Mouse (Mus musculus) cerebellum, adult 8-10 months (tissue): ENCODE measurements around the gene Aff3.
A peak's percentile ranks its signal among the peaks of the same experiment; 100 is the strongest.

Experiments
- DNase-seq: peaks from one replicate; pipeline ENCODE4 v3.0.0; 2022

Gene Aff3

DNA sequence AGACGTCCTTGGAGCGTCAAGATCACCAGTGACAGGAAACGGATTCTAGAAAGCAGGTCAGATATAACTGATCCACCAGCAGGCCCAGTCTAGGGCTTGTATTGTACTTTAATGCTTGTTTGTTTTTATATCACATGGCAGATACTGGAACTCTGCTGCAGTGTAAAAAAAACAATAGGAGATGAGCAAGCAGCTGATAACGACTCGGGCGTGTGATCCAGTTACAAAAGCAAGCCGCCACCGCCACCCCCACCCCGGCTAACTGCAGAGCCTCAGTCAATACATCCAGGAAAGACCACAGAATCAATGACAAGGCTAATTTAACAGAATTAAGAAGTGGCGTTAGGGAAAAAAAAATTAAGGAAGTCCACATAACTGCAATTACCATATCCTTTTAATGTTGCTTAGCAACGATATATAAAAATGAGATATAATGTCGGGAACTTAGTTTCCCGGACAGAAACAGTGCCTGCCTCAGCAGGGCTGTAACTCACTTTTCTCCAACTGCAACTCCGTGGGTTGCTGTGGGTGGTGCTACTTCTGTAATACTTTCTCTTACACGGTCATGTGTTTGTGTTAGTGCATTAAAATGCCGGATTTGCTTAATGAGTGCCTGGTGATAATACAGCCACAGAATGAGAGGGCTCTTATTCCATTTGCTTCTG is 280.2 kb downstream of the Aff3 start:
- DNase-seq: no peak

DNA sequence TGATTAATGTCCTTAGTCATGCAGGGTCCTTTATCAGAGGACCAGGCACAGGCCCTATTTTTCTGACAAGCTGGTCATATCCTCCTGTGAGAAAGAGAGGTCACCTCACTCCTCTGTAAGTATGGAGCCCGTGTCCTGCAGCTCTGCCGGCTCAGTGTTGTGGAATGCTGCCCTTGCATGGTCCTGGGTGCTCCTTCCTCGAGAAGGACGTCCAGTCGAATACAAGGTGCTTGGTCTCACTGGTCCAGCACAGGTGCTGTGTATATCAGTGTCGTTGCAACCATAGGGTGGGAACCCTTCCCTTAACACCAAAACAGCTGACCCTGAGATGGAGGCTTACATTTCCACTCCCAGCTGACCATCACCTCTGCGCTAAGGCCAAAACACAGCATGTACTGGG is 280.7 kb downstream of the Aff3 start:
- DNase-seq: no peak

DNA sequence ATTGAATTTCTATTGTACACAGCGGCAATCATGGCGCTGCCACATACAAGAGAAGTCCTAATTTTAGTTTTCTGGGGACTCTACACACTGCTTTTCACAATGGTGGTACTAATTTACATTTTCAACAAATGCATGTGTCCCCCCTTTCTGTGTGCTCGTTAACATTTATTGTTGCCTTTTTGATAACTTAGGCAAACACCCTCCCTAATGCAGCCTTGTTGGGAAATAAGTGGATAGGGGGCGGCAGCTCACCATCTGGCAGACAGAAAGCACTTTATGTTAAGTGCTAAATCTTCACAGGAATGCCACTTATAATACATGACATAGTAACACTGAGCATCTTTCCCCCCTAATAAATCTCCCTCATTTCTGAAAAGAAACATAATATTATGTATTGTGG is 282.1 kb downstream of the Aff3 start:
- no peak for DNase-seq

DNA sequence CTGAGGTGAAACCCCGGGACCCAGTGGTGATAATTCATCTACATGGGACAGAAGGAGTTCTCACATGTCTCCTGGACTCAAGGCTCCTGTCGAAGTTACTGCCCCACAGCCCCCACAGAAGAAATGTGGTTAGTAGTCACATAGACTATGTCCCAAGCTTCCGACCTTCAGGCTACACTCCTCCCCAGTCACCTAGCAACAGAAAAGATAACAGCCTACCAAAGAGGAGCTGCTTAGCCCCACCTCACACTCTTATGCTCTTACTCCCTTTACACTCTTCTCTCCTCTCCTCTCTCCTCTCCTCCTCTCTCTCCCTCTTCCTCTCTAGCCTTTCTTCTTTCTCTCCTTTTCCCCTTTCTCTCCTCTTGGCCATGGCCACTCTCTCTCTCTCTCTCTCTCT is 286.8 kb downstream of the Aff3 start:
- no peak for DNase-seq

DNA sequence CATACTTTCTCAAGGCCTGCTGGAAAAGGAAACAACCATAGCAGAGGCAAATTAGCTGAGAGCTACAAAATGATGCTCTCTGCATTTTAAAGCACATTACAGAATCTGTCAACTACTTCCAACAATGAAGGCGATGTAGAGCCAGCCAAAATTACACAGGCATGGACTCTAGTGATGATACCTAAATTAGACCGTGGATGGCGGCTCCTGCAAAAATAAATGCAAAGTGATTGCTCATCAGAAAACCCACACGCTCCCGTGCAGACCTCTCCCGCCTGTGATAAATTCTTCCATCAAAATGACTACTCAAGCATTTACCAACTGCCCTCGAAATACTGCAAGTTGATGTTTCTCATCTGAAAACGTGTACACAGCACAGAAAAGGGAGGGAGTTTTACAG is 295.6 kb downstream of the Aff3 start:
- no peak for DNase-seq

DNA sequence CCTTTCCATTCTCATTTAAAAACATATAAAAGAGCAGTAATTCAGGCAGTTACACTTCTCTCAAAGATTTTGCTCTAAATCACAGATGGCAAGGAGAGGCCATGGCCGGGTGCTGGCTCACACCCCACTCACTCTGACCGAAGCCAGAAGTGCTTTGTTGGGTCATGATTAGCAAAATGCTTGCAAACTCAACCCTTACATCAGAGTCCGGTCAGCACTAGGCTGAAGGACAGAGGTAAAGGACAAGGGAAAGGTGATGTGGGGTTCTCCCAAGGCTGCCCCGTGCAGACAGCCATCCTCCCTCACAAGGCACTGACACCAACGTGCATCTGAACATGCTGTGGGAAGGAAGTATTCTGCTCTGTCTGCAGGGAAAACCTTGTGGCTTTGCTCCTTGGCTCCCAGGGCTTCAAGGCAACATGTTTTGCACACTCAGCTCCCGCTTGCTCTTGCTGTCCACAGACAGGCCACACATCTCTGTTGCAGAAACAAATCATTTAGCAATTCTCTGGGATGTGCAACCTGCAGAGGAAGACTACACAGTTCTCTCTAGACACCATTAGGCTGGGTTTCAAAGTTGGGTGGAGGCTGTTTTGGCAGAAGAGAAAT is 296.6 kb downstream of the Aff3 start:
- no peak for DNase-seq

DNA sequence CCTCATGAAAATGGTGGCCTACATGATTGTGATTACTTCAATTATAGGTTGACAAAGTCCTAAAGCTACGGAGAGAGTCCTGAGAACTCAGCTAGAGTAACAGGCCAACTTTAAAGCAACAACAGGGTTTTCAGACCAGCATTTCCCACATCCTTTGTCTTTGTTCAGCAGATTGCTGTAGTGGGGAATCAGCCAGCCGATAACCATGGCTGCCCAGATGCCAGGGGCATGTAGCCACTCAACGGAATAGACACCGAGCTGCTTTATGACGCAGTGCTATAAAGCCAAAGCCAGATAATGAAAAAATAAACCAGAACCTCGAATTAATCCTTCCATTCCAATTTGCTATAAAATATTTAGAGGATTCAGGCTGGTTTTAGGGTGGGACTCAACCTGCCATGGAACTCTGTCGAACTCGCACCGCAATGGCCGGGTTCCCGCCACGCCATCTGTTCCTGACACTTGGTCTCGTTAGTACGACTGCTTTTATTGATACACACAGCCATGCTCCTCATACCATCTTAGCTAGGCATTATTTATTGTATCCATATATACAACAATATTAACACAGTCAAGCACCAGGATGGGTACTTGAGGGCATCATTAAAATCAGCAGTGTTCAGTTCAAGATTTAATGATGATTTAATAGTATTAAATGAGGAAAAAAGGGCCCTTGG is 297.2 kb downstream of the Aff3 start:
- DNase-seq: no peak

DNA sequence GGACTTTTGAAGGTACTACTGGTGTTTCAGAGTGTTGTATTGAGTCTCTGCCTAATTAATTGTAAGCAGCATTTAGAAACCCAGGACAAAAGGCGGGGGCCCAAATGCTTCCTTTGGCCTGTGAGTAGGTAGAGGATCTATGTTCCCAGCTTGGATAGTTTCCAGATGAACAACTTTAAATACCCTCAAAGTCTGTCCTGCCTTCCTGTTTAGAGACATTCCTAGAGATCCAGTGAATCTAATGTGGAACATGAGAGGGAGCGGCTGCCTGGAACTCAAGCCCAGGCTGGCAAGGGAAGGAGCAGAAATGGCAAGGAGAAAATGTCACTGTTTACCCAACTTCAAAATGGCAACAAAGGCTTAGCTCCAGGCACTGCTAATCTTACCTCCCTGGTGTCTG is 300.9 kb downstream of the Aff3 start:
- no peak for DNase-seq

DNA sequence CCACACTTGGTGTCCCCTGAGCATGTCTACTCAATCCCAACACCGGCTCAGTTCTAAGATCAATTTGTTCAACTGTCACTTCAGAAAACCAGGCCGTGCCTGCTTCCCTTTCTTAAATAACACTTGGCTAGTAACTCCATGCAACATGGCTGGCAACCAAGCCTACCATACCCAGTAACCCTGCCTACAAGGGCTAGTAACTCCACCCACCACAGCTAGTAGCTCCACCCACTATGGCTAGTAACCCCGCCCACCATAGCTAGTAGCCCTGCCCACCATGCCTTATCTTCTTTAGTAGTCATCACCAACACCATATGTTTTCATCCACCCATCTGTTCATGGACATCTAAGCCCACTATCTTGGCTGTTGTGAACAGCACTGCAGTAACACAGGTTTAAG is 302.5 kb downstream of the Aff3 start:
- DNase-seq: no peak

DNA sequence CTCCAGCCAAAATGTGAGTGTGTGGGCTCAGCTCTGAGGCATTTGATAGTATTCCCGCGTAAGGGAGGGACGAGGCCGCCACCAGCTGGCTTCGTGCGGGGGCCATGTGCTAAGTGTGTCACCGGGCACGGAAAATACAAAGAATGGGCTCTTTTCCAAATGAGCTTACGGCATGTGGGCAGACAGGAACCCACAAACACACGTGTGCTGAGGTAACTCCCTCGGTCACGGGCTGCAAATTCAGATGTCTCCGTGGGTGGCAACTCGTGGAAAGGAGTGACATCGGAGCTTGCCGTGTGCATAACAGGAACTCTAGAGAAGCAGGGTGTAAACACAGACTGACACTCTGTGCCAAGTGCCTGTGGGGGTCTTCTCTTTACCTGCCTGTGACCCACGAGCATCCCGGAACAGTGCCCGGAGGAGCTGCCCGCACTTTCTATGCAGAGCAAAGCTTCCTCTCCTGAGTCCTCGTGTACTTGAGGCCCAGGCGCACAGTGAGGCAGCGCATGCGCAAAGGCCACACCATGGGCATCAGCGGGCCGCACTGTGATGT is 305.9 kb downstream of the Aff3 start:
- DNase-seq: no peak

DNA sequence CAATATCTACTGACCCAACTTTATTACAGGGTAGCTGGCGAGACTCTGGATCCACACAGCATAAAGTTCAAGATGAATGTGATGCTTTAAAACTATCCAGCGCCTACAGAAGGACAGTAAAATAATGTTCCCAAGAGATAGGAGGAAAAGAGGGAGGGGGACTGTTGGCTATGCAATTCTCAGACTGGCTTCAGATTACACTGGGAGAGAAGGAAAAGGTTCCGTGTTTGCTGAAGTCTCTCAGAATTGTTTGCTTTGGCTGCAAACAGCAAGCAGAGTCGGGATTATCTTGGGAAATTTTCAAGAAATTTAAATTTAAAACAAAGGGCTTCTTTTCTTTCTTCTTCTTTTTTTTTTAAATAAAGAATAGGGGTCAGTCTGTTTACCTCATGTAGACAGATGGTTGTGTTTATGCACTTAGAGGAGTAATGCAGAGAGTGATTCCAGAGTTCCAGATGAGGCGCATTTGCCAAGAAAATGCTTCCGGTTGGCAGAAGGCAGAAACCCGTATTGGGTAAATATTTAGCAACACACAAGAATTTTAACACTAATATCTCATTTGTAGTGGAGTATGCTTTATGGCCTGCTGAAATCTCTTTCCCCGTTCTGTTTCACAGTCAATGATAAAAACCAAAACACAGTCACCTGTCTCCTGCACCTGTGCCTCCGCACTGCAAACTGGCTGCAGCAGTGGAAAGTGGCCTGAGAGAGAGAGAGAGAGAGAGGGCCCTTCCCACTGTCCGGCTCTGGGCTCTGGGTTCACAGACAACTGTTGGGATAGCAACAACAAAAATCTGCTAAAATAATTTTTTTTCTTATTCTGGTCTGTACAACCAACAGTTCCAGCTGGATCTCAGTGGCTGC is 306.6 kb downstream of the Aff3 start:
- DNase-seq: no peak

DNA sequence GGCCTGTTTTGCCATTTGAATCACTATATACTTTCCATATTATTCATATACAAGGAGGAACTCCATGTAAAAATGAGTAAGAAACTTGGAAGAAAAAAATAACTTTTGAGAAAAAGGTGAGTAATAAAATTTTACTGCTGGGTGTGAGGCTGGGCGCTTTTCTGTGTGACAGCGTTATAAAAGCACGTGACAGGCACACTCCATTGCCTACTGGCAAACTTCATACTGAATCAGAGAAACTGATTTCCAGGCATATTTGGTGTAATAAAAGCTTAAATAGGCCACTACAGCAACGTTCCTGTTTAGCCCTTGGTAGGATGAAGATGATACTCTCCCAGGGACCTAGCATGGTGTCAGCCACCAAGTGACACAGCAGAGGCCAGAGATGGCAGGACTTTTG is 310.2 kb downstream of the Aff3 start:
- no peak for DNase-seq

DNA sequence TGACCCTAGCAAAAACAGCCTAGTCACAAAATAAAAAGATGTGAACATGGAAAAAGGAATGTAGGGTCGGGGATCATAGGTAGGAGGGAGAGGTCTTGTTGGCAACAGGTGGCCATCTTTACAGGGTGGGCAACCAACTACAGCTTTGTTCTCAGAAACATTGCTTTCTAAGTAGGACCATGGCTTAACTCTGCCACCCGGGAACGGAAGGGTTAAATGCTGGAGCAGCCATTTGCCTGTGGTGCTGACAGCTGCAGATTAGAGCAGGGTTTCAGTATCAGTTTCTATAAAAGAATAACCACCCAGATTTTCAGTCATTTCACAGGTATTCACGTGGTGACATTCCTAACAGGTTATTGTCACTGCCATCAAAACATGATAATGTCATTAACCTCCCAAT is 317.4 kb downstream of the Aff3 start:
- no peak for DNase-seq

DNA sequence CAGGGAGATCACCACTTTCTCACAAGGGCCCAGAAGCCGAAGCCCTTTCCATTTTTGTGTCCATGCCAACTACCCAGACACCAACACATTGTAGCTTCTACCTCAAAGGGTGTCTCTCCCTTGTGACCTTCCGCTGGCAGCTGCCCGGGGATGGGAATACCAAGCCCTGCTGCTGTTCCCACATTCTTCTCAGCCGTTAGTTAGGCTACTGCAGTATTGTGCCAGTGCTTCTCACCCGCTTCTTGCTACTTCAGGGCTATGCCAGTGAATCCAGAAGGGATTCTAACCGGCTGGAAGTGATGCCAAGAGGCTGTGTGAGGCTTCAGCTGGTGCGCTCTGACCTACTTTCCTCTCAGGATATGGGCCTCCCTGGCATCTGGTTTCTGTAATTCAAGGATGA is 330.5 kb downstream of the Aff3 start:
- DNase-seq: peak; percentile 54

DNA sequence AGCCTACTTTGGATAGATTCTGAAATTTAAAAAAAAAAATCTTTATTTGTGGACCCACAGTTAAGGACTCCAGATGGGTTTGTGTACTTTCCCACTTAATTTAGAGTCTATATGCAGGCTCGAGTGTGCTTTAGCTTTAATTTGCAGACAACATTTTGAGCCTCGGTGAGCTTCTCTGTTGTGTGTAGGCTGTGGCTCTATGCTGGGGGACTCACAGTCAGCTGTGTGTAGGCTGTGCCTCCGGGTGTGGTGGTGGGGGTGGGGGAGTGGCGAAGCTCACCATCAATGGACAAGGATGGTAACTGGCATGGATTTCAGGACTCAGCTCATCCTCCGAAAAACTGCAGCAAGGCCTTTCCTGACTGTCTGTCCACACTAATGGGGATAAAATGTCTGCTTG is 331.8 kb downstream of the Aff3 start:
- no peak for DNase-seq

DNA sequence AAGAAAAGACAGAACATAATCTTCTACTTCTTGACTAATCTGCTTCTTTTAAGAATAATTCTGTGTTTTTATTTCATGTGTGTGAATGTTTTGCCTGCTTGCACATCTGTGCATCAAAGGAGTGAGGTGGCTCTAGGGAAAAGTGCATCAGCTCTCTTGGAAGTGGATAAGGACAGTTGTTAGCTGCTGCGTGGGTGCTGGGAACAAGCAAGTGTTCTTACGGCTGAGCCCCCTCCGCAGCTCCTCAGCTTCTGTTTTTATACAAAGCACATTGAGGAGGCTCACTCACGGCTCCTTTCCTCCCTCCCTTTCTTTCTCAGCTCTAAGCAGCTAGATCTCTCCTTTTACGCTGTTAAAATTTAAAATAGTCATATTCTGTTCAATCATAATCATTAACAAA is 340.5 kb downstream of the Aff3 start:
- no peak for DNase-seq

DNA sequence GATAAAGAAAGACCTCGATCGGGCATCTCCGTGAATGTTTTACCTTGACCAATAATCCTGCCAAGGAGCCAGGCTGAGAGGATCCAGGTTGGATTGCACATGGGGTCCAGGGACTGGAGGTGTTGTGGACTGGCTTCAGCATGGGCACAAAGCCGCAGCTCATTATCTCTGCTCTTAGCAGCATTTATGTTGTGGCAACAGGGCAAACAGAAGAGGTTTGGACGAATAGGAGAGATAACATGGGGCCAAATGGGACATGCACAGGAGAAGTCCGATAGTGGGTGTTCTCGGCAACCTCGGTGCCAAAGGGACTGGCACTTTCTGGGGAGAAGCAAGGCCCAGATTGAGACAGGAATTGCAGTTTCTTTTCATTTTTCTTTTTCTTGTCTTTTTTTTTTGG is 342.9 kb downstream of the Aff3 start:
- no peak for DNase-seq

DNA sequence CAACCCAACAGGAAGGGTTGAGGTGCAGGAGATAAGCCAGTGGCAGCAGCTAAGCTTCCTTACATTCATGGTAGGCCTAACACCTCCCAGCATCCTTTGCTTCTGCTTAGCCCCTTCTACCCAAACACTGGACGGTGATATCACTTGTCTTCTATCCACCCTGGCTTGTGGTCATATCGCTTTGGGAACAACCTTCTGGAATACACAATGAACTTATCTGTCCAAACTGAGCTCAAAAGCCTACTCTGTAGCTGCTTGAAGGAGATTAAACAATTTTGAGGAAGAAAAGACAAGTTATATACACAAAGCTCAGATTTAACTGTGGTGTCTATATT is 343.8 kb downstream of the Aff3 start:
- DNase-seq: no peak

DNA sequence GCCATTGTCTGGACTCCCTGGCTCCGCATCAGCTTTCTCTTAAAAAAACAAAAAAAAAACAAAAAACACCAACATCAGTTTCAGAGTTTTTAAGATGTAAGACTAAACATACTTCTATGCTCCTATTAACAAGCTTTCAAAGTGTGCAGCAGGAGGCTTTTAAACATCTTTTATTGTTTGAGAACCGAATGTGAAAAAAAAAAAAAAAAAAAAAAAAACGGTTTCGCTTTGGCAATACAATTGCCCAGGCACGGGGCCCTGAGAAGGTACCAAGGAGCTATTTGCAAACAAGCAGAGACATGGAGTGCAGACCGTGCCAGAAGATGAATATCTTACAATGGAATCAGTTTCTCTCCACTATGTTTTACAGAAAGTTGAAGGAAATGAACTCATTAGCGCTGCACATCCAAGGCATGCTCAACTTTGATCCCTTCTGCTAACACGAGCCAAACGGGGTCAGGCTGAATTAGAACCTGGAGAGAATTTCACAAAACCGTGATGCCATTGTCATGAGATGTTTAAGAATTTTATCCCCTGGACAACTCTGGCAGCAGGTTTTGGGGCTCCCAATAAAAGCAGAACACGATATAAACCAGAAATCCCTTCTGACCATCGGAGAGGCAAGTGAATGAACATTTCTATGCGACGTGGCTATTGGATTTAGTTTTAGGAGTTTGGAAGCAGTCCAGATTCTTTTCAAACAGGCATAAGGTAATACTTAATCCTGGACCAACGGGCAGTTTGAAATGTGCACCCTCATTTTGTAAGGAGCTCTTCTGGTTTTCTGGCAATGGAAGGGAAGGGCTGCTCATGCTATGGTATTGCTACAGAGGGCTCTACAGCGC is 344.4 kb downstream of the Aff3 start:
- DNase-seq: no peak

DNA sequence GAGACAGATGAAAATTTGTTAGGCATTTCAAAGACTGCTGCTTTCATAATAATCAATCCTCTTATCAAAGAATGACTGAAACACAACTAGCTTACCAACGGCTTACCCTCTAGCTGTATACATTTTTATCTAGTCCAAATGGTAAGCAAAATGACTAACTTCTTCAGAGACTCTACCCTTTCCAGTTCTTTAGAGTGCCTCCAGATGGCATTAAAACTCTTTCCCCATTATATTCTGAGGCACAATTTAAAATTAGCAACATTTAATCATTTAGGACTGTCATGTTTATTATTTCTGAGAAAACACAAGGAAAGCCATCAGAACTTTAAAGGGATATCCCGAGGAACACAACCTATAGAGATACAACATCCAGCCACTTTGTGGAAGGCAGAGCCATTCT is 346.1 kb downstream of the Aff3 start:
- DNase-seq: no peak

DNA sequence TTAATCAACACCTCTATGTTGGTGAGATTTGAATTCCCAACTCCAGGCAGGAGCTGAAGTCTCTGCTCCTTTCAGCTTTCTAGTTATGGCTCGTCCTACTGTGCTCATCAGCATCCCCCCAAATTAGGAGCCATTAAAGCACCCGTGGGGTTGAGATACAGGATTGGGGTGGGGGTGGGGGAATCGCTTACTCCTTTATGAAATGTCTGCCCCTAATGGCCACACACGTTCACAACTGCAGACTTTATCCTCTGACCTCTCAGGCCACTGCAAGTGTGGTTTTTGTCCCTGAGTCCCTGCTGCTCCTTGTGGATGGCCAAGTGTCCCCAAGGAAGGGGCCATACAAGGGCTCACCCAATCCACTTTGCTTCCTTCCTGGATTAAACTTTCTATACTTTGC is 348.8 kb downstream of the Aff3 start:
- DNase-seq: no peak

DNA sequence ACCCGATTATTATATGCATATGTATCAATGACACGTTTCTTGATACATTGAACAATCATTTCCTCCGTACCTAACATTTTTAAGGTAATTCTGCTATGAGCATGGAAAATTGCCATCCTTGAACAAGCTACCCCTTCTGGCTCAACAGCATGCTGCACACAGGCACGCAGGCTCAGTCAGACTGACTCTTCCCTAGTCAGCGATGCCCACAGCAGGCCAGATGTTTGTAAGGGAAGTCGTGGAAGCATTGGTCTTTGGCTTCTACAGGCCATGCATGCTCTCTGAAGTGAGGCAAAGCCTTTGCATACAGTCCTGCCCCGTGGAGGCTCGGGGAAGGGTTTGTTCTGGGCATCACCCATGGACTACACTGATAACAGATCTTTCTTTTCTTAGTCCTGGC is 354.3 kb downstream of the Aff3 start:
- no peak for DNase-seq

DNA sequence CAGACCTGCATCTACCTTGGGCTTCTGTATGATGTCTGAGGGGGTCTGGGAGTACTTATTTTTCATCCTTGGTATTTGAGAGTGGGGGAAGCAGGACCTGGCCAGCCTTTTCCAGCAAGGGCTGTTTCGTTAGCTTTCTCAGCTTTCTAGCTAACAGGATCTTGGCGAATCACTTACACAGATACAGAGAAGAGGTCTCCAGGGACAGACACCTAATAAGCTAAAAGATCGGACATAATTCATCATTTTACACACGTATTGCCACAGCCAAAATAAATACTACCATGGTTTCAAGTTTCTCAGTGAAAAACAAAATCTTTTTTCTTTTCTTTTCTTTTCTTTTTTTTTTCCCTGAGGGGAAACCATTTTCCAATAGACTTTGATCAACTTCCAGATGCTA is 354.7 kb downstream of the Aff3 start:
- DNase-seq: no peak
